Mouse (Mus musculus) ES-E14 (cell line): Measurements from ENCODE around the gene Snrnp25. TPM values are rescaled to one million over a fixed set of nuclear protein-coding genes. Genes with fewer than 3 reads are reported as not detected.

Experiments
- DNase-seq: peaks from one replicate; pipeline ENCODE4 v3.0.0-alpha.2; 2013; ENCODE audit warnings: low read depth, low spot score
- H3K27ac ChIP-seq: 2 replicates; pipeline ENCODE4 v1.5.1; 2012; ENCODE audit warnings: low read depth, mild to moderate bottlenecking, low read length, moderate library complexity, mixed read lengths; ENCODE audit not compliant: poor library complexity, insufficient read depth, severe bottlenecking
- H3K36me3 ChIP-seq: 2 replicates; pipeline ENCODE4 v1.6.1; 2012; ENCODE audit warnings: mild to moderate bottlenecking, low read length, moderate library complexity, mixed read lengths; ENCODE audit not compliant: control insufficient read depth, poor library complexity, insufficient read depth, severe bottlenecking
- H3K4me1 ChIP-seq, 2 experiments: fragments of 150-350 bp in 1 of 2; sonication (generic) in 1 of 2; 2 replicates each; pipeline ENCODE4 v1.6.1; 2012; ENCODE audit warnings: low read length in 2 of 2, mild to moderate bottlenecking in 1 of 2, mixed read lengths in 1 of 2; ENCODE audit not compliant: control insufficient read depth in 2 of 2, insufficient read depth in 2 of 2, poor library complexity in 1 of 2
- H3K4me3 ChIP-seq, 2 experiments: fragments of 150-350 bp in 1 of 2; sonication (generic) in 1 of 2; 2 replicates each; pipeline ENCODE4 v1.5.1; 2012; ENCODE audit warnings: low read length in 2 of 2, low read depth in 1 of 2, mild to moderate bottlenecking in 1 of 2, mixed read lengths in 1 of 2; ENCODE audit not compliant: insufficient read depth in 1 of 2, poor library complexity in 1 of 2, severe bottlenecking in 1 of 2
- H3K9ac ChIP-seq: 2 replicates; pipeline ENCODE4 v1.6.1; 2012; ENCODE audit warnings: low read depth, mild to moderate bottlenecking, low read length, mixed read lengths; ENCODE audit not compliant: poor library complexity, insufficient read depth, severe bottlenecking
- H3K9me3 ChIP-seq: fragments of 150-350 bp; sonication (generic); 2 replicates; pipeline ENCODE4 v1.6.1; 2012; ENCODE audit warnings: low read depth, mild to moderate bottlenecking, low read length; ENCODE audit not compliant: control insufficient read depth, insufficient read depth
- CHD2 ChIP-seq: IDR thresholded peaks from 2 replicates; pipeline ENCODE4 v1.6.1; 2014; ENCODE audit warnings: mild to moderate bottlenecking, low read depth, low read length, inconsistent platforms
- HCFC1 ChIP-seq: IDR thresholded peaks from 2 replicates; pipeline ENCODE4 v1.6.1; 2012; ENCODE audit warnings: low read length, inconsistent platforms, borderline replicate concordance; ENCODE audit not compliant: insufficient read depth
- MAFK ChIP-seq: IDR thresholded peaks from 2 replicates; pipeline ENCODE4 v1.6.1; 2014; ENCODE audit warnings: mild to moderate bottlenecking, low read depth, low read length, inconsistent platforms; ENCODE audit not compliant: insufficient read depth
- ZC3H11A ChIP-seq: IDR thresholded peaks from 2 replicates; pipeline ENCODE4 v1.6.1; 2012; ENCODE audit warnings: low read depth, mild to moderate bottlenecking, inconsistent platforms, low read length, borderline replicate concordance
- ZNF384 ChIP-seq: IDR thresholded peaks from 2 replicates; pipeline ENCODE4 v1.6.1; 2012; ENCODE audit warnings: low read depth, low read length, inconsistent platforms
- in situ Hi-C, 2 experiments: fragments of 600-800 bp; cut with MboI; formaldehyde crosslinking; loops; one replicate each; pipeline ENCODE4 v1.15.1; 2025; ENCODE audit warnings: low sequenced_read_pairs in 2 of 2, inconsistent platforms in 1 of 2; ENCODE audit not compliant: unreplicated experiment in 2 of 2
- total RNA-seq: library from RNA; depleted of rRNA; stranded (reverse); fragments of 300-350 nt; gene quantifications from 2 replicates; pipeline ENCODE4 v1.2.3, GENCODE M21; 2012

Snrnp25 gene
- total RNA-seq, 1 experiment = 79.5 TPM

- H3K4me3 ChIP-seq = no peak overlapping the region
- H3K4me1 ChIP-seq = peaks cover 0 to 3% of the 10 kb centered on the region in 2 experiments; a peak in 1 of 4 replicates
- no peak overlapping the region for H3K9ac ChIP-seq
- no peak for DNase-seq
- H3K27ac ChIP-seq = no peak overlapping the region
- in situ Hi-C loops = no loop called here
- TF ChIP-seq MAFK = no peak
- no peak for TF ChIP-seq HCFC1
- no peak for TF ChIP-seq ZC3H11A
- no peak for TF ChIP-seq CHD2
- TF ChIP-seq ZNF384 = no peak
- H3K36me3 ChIP-seq = no peaks in the 10 kb centered on the region
- no peaks in the 10 kb centered on the region for H3K9me3 ChIP-seq
Observed at GRCm38 (mm10) chr11:32196727-32197126, 8.5 kb upstream of the Snrnp25 start.

GRCm38 (mm10) chr11:32197766-32198165, 7.4 kb upstream of the Snrnp25 start:
- in situ Hi-C loops = no loop called here

GRCm38 (mm10) chr11:32198256-32198955, 6.8 kb upstream of the Snrnp25 start:
- no peak overlapping the region for H3K9ac ChIP-seq
- H3K4me3 ChIP-seq = no peak overlapping the region
- in situ Hi-C loops = no loop called here
- DNase-seq = no peak
- no peak overlapping the region for H3K27ac ChIP-seq
- no peaks in the 10 kb centered on the region for H3K36me3 ChIP-seq
- TF ChIP-seq HCFC1 = no peak
- TF ChIP-seq ZC3H11A = no peak
- TF ChIP-seq MAFK = no peak
- no peak for TF ChIP-seq ZNF384
- TF ChIP-seq CHD2 = no peak
- peaks cover 0 to 3% of the 10 kb centered on the region in 2 experiments; a peak in 1 of 4 replicates for H3K4me1 ChIP-seq
- no peaks in the 10 kb centered on the region for H3K9me3 ChIP-seq

More at GRCm38 (mm10) chr11:32197766-32198165, 7.4 kb upstream of the Snrnp25 start:
- Histone ChIP-seq H3K9ac (no peak overlapping the region), H3K4me1 (peaks cover 0 to 3% of the 10 kb centered on the region in 2 experiments; a peak in 1 of 4 replicates), H3K9me3 (no peaks in the 10 kb centered on the region), H3K36me3 (no peaks in the 10 kb centered on the region), H3K27ac (no peak overlapping the region), H3K4me3 (no peak overlapping the region)
- no peak for DNase-seq
- TF ChIP-seq ZC3H11A = no peak
- TF ChIP-seq CHD2 = no peak
- no peak for TF ChIP-seq MAFK
- TF ChIP-seq HCFC1 = no peak
- TF ChIP-seq ZNF384 = no peak

GRCm38 (mm10) chr11:32199230-32199629, 6.0 kb upstream of the Snrnp25 start:
- no peak overlapping the region for H3K27ac ChIP-seq
- in situ Hi-C loops = no loop called here
- H3K9ac ChIP-seq = no peak overlapping the region
- peaks cover 0 to 3% of the 10 kb centered on the region in 2 experiments; a peak in 1 of 4 replicates for H3K4me1 ChIP-seq
- TF ChIP-seq CHD2 (no peak), ZC3H11A (no peak), MAFK (no peak), HCFC1 (no peak)
- H3K4me3 ChIP-seq = no peak overlapping the region
- H3K9me3 ChIP-seq = no peaks in the 10 kb centered on the region
- no peaks in the 10 kb centered on the region for H3K36me3 ChIP-seq
- no peak for DNase-seq
